Mouse (Mus musculus) effector memory CD4-positive, alpha-beta T cell, adult 7 months (primary cell): ENCODE measurements around the gene 9530068E07Rik. TPM values are rescaled to one million over a fixed set of nuclear protein-coding genes. Genes with fewer than 3 reads are reported as not detected.

Experiments
- polyA plus RNA-seq: library from polyadenylated mRNA; unstranded; fragments of 100-300 nt; shearing (Covaris generic); gene quantifications from one replicate; pipeline ENCODE4 v1.2.1, GENCODE M21; 2017

9530068E07Rik gene
- polyA plus RNA-seq: 104 TPM

DNA sequence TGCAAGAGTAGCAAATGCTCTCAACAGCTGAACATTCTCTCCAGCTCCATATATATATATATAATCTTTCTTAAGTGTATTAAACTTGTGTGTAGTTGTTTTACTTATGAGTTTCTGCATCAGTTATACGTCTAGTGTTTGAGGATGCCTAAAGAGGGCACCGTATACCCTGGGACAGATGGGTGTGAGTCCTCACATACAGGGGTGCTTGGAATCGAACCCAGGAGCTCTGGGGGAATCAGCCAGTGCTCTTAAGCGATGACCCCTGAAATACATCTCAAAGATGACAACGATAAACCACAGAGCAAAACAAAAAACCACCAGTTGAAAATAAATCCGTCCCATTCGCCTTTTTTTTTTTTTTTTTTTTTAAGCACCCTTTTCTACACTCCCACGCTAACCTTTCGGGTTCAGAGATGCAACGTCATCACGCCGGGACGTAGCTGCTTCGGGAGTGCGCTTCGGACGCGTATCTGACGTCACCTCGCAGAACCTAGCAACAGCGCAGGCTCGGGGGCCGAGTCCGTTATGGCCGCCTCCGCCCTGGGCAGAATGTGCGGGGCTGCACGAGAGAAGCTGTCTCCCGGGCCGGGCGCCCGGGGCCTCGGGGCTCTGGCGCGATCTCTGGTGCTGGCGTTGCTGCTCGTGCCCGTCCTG, at the start of gene 9530068E07Rik:
9530068E07Rik (plus strand) TSS at position 489 of the 657 bp plus-strand sequence.

DNA sequence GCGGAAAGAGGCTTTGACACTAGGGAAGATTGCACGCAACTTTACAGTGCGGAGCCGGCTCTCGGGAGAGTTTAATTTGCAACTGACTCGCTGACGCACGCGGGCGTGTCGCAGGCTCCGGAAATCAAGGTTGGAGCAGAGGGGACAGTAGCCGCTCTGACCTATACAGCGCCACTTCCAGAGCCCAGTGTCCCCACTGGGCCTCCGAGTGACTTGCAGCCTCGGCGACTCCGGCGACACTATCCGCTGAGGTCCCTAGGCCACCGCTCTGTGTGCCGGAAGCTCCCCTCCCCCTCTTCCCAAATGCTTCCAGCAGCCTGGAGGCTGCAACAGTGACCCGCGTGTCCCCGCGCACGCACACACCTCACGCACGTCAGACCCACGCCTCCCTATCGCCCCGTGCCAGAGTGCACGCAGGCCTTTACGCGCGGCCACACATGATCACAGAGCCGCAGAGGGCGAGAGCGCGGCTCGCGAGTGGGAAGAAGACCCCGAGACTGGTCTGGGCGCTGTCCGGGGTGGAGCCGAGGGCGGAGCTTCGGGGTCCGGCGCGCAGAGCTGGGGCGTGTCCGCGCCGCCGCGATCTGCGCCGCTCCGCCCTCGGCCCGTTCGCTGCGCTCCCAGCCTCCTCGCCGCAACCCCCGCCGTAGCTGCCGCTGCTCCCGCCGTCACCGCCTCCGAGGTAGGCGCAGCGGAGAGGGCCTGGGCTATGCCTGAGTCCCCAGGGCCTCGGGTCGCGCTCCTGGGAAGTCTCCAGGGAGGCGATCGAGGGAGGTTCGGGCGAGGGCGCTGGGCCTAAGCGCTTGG, 35.6 kb upstream of the 9530068E07Rik start, which contains the start of gene Vdac1:
Vdac1 (plus strand) TSS at position 390 of the 807 bp plus-strand sequence.

Other genes with a start within 250 kb of the 9530068E07Rik start
- gene Olfr1371, start 182.4 kb upstream of the 9530068E07Rik start, polyA plus RNA-seq: not detected
- 238 TPM for gene Skp1a, start 164.4 kb upstream of the 9530068E07Rik start, polyA plus RNA-seq
- 1,435 TPM for gene Tcf7, start 113.4 kb upstream of the 9530068E07Rik start, polyA plus RNA-seq
- 57.8 TPM for gene Vdac1, start 35.6 kb upstream of the 9530068E07Rik start, polyA plus RNA-seq